Mouse (Mus musculus) embryonic facial prominence, embryonic 14.5 days (tissue): Measurements from ENCODE around the gene Krt33b. TPM values are rescaled to one million over a fixed set of nuclear protein-coding genes. Genes with fewer than 3 reads are reported as not detected.

Experiments used
- ATAC-seq: fragments of 200-750 bp; cut with Nextera tagmentation; 2 replicates; pipeline ENCODE4 v1.8.0; 2017; ENCODE audit warnings: low read depth, moderate number of reproducible peaks, moderate TSS enrichment
- DNase-seq: peaks from one replicate; pipeline ENCODE4 v3.0.0-alpha.2; 2015; ENCODE audit warnings: low spot score
- H3K27ac ChIP-seq: fragments of 300-500 bp; sonication (generic); replicated peaks from 2 replicates; pipeline ENCODE4 v1.5.1; 2014; ENCODE audit warnings: low read depth, mild to moderate bottlenecking, low read length, moderate library complexity
- H3K27me3 ChIP-seq: fragments of 300-500 bp; sonication (generic); replicated peaks from 2 replicates; pipeline ENCODE4 v1.6.1; 2014; ENCODE audit warnings: low read length; ENCODE audit not compliant: control insufficient read depth, insufficient read depth
- H3K36me3 ChIP-seq: fragments of 300-500 bp; sonication (generic); 2 replicates; pipeline ENCODE4 v1.6.1; 2014; ENCODE audit warnings: low read length, mixed read lengths; ENCODE audit not compliant: control insufficient read depth, insufficient read depth
- H3K4me1 ChIP-seq: fragments of 300-500 bp; sonication (generic); 2 replicates; pipeline ENCODE4 v1.6.1; 2014; ENCODE audit warnings: antibody characterized with exemption, low read length; ENCODE audit not compliant: control insufficient read depth, insufficient read depth
- H3K4me2 ChIP-seq: fragments of 300-500 bp; sonication (generic); 2 replicates; pipeline ENCODE4 v1.6.1; 2014; ENCODE audit warnings: low read depth, mild to moderate bottlenecking, low read length, moderate library complexity, mixed read lengths
- H3K4me3 ChIP-seq: fragments of 300-500 bp; sonication (generic); 2 replicates; pipeline ENCODE4 v1.5.1; 2014; ENCODE audit warnings: low read depth, mild to moderate bottlenecking, low read length
- H3K9ac ChIP-seq: fragments of 300-500 bp; sonication (generic); 2 replicates; pipeline ENCODE4 v1.6.1; 2014; ENCODE audit warnings: low read depth, mild to moderate bottlenecking, low read length, moderate library complexity, mixed read lengths
- H3K9me3 ChIP-seq: fragments of 300-500 bp; sonication (generic); 2 replicates; pipeline ENCODE4 v1.6.1; 2016; ENCODE audit warnings: low read length; ENCODE audit not compliant: control insufficient read depth
- WGBS: fragments of 180-500 bp; shearing (Covaris S2); extraction: QIAGEN DNeasy Blood & Tissue Kit; methylation state at CpG from one replicate; pipeline ENCODE4 v1.1.7; 2014; 5-methylcytosine and 5-hydroxymethylcytosine counted together
- polyA plus RNA-seq: library from polyadenylated mRNA; unstranded; fragments of >200 nt; fragmentation: Nextera tagmentation; extraction: Ambion mirVana; gene quantifications from 2 replicates; pipeline ENCODE4 v1.2.1, GENCODE M21; 2014

The Krt33b gene
- polyA plus RNA-seq, 1 experiment from 2014 or later: 1.3 TPM

DNA sequence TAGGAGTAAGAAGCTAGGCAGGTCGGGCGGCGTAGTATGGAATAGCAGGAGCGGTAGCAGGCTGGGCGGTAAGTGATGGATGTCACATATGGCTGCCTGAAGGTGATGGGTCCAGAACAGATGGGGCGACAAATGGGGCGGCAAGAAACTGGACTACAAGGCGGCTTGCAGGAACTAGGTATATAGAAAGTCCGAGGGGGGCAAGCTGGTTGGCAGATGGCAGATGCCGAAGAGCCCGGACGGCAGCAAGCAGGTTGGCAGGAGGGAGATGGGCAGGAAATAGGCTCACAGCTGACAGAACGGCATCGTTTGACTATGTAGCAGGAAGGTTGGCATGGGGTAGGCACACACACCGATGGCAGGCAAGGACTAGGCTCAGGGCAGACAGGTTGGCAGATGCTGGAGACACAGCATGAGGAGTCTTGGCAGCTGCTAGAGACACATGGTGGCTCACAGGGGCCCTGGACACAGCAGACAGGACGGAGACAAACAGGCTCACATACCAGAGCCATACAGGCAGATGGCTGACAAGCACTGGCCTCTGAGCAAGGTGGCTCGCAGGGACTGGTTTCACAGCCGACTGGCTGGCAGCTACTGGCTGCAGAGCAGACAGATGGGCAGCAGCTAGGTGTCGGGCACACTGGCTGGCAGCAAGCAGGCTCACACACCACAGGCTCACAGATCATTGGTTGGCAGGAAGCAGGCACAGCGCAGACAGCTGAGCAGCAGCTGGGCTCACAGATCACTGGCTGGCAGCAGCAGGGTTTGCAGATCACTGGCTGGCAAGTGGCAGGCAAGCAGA is 44.2 kb downstream of the Krt33b start:
- Histone ChIP-seq H3K36me3 (no peaks in the 10 kb centered on the region), H3K27me3 (no peaks in the 10 kb centered on the region), H3K4me1 (no peaks in the 10 kb centered on the region), H3K9me3 (no peaks in the 10 kb centered on the region), H3K9ac (no peak overlapping the region), H3K4me3 (no peak overlapping the region), H3K27ac (no peak overlapping the region), H3K4me2 (no peak overlapping the region)
- DNase-seq: no peak
- ATAC-seq: peak; percentile 68; the same call in 1 of the 2 replicates
- WGBS: 79% methylated on average over 20 of the region's 20 CpGs

DNA sequence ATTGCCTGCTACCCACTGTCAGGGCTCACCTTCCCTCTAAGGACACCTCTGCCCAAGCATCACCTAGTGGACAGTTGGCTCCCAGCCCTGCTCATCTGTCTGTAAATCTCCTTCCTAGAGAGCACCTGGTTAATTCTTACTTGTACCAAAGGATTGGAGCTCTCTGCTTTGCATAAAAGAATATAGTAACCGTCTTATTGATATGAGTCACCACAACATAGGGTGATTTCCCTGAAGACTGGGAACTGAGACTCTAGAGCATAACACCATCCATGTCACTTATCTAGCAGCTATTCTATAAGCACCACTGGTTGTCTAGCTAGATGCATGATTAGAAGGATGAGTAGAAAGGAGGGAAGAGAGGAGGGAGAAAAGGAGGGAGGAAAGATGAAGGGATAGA is 46.2 kb downstream of the Krt33b start:
- Histone ChIP-seq H3K4me1 (no peaks in the 10 kb centered on the region), H3K27me3 (no peaks in the 10 kb centered on the region), H3K9me3 (no peaks in the 10 kb centered on the region), H3K4me2 (no peak overlapping the region), H3K4me3 (no peak overlapping the region), H3K9ac (no peak overlapping the region), H3K36me3 (no peaks in the 10 kb centered on the region), H3K27ac (no peak overlapping the region)
- ATAC-seq: no peak
- 83% methylated on average over 1 of the region's 1 CpGs for WGBS
- no peak for DNase-seq

DNA sequence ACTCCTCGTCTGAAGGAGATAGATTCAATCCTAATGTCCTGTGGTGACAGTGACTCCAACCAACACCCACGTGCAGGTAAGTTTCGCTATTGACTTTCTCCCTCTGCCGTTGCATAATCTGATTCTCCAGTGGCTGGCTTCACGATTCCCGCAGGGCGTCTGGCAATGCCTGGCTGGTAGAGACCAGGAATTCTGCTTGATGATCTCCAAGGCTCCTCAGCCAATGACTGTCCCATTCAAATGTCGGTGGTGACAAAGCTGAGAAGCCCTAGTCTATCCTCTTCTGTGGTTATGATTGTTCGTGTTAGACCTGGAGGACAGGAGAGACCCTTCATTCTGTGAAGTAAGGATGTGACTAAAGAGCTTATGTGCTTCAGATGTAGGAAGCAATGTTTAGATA is 46.9 kb downstream of the Krt33b start:
- Histone ChIP-seq H3K9ac (no peak overlapping the region), H3K4me3 (no peak overlapping the region), H3K4me1 (no peaks in the 10 kb centered on the region), H3K27ac (no peak overlapping the region), H3K27me3 (no peaks in the 10 kb centered on the region), H3K4me2 (no peak overlapping the region), H3K36me3 (no peaks in the 10 kb centered on the region), H3K9me3 (no peaks in the 10 kb centered on the region)
- 89% methylated on average over 9 of the region's 9 CpGs for WGBS
- no peak for DNase-seq
- no peak for ATAC-seq

DNA sequence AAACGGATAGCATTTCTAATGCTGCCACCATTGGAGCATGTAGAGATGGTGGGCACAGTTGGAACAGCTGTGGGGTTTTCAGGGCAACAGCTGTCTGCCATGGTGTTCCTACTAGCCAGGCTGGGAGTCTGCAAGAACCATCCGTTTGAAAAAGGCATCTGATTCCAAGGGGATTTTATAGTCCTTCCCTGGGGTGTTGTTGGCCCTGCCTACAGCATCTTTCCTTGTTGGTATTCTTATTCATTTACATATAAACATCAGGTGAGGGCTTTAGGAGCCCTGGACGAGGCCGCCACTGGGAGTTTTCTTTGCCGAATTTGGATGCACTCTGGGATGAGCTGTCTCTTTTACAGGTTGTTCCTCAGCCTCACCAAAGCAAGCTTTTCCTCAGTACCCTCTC is 50.7 kb downstream of the Krt33b start, which contains the start of gene Krtap29-1:
Krtap29-1 (minus strand) TSS at position 101 of the 400 bp plus-strand sequence.
- Histone ChIP-seq H3K9ac (no peak within 1 kb of the TSS), H3K4me1 (no peaks in the 10 kb centered on the region), H3K4me2 (no peak within 1 kb of the TSS), H3K9me3 (peaks cover 3% of the 10 kb centered on the region; the same call in 1 of the 2 replicates), H3K4me3 (no peak within 1 kb of the TSS), H3K27me3 (no peaks in the 10 kb centered on the region), H3K27ac (no peak within 1 kb of the TSS), H3K36me3 (no peaks in the 10 kb centered on the region)
- 68% methylated on average over 5 of the region's 5 CpGs for WGBS
- DNase-seq: no peak
- ATAC-seq: no peak

Other genes starting within 250 kb of the Krt33b start
- not detected in 2 replicates for gene Krtap4-8, start 249.2 kb downstream of the Krt33b start, polyA plus RNA-seq
- gene Krtap4-9, start 244.7 kb downstream of the Krt33b start, polyA plus RNA-seq: not detected in 2 replicates
- not detected in 2 replicates for gene Gm11596, start 236.4 kb downstream of the Krt33b start, polyA plus RNA-seq
- gene Gm11569, start 230.9 kb downstream of the Krt33b start, polyA plus RNA-seq: not detected in 2 replicates
- gene Gm11554, start 225.4 kb downstream of the Krt33b start, polyA plus RNA-seq: not detected in 2 replicates
- gene Krtap4-13, start 220.0 kb downstream of the Krt33b start, polyA plus RNA-seq: not detected in 2 replicates
- not detected in 2 replicates for gene Gm11564, start 214.2 kb downstream of the Krt33b start, polyA plus RNA-seq
- not detected in 2 replicates for gene 2300003K06Rik, start 191.8 kb downstream of the Krt33b start, polyA plus RNA-seq
- not detected in 2 replicates for gene Krtap4-16, start 178.3 kb downstream of the Krt33b start, polyA plus RNA-seq
- gene Gm11568, start 172.0 kb downstream of the Krt33b start, polyA plus RNA-seq: not detected in 2 replicates
- gene Gm11559, start 165.4 kb downstream of the Krt33b start, polyA plus RNA-seq: not detected in 2 replicates
- gene Krtap9-1, start 156.5 kb downstream of the Krt33b start, polyA plus RNA-seq: not detected in 2 replicates
- not detected in 2 replicates for gene Gm11567, start 150.7 kb downstream of the Krt33b start, polyA plus RNA-seq
- gene Krtap31-1, start 121.9 kb downstream of the Krt33b start, polyA plus RNA-seq: not detected in 2 replicates
- gene Gm11565, start 115.1 kb downstream of the Krt33b start, polyA plus RNA-seq: not detected in 2 replicates
- gene Krtap31-2, start 93.6 kb downstream of the Krt33b start, polyA plus RNA-seq: not detected in 2 replicates
- gene Krtap9-5, start 81.4 kb downstream of the Krt33b start, polyA plus RNA-seq: not detected in 2 replicates
- gene Krtap29-1, start 50.8 kb downstream of the Krt33b start, polyA plus RNA-seq: not detected in 2 replicates
- 0.26 TPM in 1 of 2 replicates, not detected in the other for gene Krtap16-1, start 43.3 kb downstream of the Krt33b start, polyA plus RNA-seq
- gene Krtap17-1, start 35.9 kb downstream of the Krt33b start, polyA plus RNA-seq: 0.38 and 0.63 TPM in 2 replicates
- 0.20 and 0.54 TPM in 2 replicates for gene Krt33a, start 13.7 kb downstream of the Krt33b start, polyA plus RNA-seq
- gene Krt34, start 11.7 kb upstream of the Krt33b start, polyA plus RNA-seq: 0.40 TPM in 1 of 2 replicates, not detected in the other
- 0.30 and 1.3 TPM in 2 replicates for gene Krt31, start 20.7 kb upstream of the Krt33b start, polyA plus RNA-seq
- gene Krt32, start 58.4 kb upstream of the Krt33b start, polyA plus RNA-seq: 0.79 and 1.4 TPM in 2 replicates
- 1.5 and 2.9 TPM in 2 replicates for gene Krt35, start 66.4 kb upstream of the Krt33b start, polyA plus RNA-seq
- 0.28 and 0.29 TPM in 2 replicates for gene Krt36, start 75.8 kb upstream of the Krt33b start, polyA plus RNA-seq
- gene Krt13, start 91.7 kb upstream of the Krt33b start, polyA plus RNA-seq: 9.6 and 60.5 TPM in 2 replicates
- 156 and 236 TPM in 2 replicates for gene Krt15, start 106.1 kb upstream of the Krt33b start, polyA plus RNA-seq
- gene Krt19, start 118.8 kb upstream of the Krt33b start, polyA plus RNA-seq: 82.2 and 120 TPM in 2 replicates
- not detected in 2 replicates for gene Krt9, start 163.4 kb upstream of the Krt33b start, polyA plus RNA-seq
- 365 and 385 TPM in 2 replicates for gene Krt14, start 177.7 kb upstream of the Krt33b start, polyA plus RNA-seq
- 1.2 and 1.8 TPM in 2 replicates for gene Krt16, start 219.0 kb upstream of the Krt33b start, polyA plus RNA-seq
- 129 and 152 TPM in 2 replicates for gene Krt17, start 231.2 kb upstream of the Krt33b start, polyA plus RNA-seq
- 0.22 TPM in 1 of 2 replicates, not detected in the other for gene Krt42, start 240.0 kb upstream of the Krt33b start, polyA plus RNA-seq